Mouse (Mus musculus) adrenal gland, postnatal 10 days (tissue): ENCODE measurements around the gene Tbc1d30. TPM values are rescaled to one million over a fixed set of nuclear protein-coding genes. Genes with fewer than 3 reads are reported as not detected.

Source experiments
- DNase-seq: peaks from one replicate; pipeline ENCODE4 v3.0.0; 2021; ENCODE audit warnings: mixed read lengths
- total RNA-seq, 2 experiments: library from RNA; stranded (reverse); gene quantifications; 2 replicates each; pipeline ENCODE4 v1.2.3; 2021

The Tbc1d30 gene
- total RNA-seq, 2 experiments from 2014 or later = 2.3 to 3.9 TPM

DNA sequence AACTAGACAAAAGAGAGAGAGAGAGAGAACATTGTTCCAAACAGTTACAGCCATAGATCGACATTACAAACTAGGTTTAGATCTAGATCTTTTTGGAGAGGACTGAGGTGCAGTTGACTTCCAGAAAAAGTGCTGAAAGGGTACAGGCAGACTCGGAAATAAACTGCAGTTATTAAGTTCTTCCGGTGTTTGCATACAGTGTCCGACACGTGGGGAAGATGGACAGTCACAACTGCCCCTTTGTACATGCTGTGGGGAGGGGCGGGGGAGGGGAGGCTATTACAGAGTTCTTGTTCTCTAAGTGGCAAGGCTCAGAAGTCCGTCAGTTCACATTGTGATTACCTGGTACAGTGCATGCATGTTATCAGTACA is 86.9 kb downstream of the Tbc1d30 start:
- DNase-seq = no peak

DNA sequence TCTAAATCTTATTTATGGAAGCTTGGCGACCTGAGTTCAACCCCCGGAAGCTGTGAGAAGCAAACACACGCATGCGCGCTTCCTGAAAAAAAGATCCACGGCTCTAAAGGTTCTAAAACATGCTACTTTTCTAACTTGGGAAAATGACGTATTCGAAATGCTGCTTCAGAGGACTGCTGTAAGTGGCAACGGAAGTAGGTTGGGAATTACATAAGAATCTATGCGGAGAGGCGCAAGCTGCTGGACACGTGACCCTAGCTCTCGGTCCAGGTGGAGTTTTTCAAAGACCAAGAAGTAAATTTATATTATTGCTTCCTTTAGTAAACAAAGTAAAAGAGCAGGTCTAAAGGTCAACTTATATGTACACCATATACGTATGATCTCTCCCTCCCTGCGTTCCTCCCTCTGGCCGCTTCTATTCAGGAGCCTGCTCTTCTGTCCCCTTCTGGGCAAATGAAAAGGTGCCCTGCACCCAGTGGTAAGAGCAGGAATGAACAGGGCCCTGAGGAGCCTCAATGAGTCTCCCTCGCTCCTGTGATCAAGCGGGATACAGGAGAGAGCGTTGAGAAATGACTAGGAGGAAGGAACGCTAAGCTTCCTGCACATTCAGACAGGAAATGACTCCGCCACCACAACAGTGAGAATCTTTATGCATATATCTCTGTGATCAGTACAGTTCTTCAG is 87.4 kb downstream of the Tbc1d30 start:
- no peak for DNase-seq

DNA sequence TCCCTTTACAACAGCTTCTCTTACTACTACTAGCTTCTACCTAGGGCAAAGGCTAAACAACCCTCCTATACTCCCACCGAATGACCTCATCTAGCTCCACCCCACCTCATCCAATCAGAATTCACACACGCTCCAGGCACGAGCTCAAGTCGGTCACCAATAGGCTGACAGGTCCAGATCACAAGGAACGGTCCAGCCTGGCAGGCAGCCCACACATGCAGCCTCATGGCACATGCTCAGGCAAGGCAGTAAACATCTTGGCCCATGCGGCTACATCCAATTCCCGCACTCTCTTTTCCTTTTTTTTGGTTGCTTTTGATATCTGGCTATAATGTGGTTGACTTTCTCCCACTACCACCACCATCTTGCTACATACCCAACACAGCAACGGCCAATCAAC is 88.9 kb downstream of the Tbc1d30 start:
- DNase-seq = no peak

DNA sequence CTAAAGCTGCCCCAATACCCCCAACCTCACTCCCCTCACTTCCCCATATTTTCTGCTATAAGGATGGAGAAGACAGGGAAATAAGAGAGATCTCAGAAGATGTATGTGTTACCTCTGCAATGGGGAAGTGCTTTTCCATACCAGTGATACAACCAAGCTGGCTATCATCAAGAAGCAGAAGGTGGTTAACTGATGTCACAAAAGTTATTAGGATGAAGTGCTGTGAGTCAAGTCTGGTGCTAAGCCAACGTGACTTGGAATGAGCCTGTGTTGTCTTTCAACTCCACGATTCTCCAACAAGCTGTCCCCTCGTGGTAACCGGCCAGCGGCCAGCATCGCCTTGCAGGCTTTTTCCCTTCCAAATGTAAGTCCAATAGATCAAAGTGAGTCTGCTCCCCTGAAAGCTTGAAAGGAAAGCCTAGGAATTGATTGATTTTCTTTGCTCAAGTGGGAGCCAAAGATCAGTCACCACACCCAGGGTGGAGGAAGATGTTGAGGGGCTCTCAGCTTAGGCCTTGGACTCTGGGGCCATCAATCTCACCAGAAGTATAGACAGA is 90.0 kb downstream of the Tbc1d30 start:
- DNase-seq = no peak

DNA sequence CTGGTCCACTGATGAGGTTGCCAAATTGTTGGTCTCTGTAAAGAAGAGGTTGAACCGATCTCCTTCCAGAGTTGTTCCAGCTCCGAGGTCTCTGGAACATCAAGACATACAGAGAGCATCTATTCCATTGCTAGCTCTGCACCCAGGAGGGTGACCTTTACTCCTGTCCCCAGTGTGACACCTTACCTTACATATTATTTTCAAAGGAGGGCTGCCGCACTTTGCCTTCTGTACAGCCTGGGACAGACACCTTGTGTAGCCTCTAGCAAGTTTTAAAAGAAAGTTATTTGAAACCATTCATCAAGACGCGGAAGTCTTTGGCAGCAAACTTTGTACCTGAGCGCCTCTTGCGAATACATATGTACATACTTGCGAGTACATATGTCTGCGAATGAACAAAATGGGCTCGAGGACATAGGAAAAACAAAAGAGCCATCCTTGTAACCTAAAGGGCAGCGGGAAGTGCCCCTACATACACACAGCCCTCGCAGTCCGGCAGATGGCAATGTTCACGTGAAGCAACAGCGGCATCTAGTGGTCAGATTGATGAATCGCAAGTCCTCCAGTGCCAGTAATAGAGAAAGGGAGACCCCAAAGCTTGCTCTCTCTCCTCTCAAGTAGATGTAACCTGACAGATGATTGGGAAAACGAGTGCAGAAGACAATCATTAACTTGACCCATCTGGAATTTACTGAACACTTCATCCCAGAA is 94.8 kb downstream of the Tbc1d30 start:
- peak; percentile 71 for DNase-seq

DNA sequence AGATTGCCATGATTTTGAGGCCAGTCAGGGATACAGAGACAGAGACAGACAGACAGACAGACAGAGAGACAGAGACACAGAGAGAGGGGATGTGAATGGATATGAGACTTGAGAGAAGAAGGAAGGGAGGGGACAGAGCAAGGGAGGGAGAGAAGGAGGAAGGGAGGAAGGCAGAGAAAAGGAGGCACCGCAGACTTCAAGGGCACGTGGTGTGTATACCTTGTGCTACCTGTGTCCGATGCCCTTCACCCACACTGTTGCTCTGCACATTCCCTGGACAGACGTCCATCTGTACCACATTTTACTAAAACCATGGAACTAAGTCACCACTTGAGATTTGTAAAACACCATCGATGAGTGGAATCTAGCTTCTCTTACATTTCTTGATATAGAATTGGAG is 95.6 kb downstream of the Tbc1d30 start:
- DNase-seq = no peak

DNA sequence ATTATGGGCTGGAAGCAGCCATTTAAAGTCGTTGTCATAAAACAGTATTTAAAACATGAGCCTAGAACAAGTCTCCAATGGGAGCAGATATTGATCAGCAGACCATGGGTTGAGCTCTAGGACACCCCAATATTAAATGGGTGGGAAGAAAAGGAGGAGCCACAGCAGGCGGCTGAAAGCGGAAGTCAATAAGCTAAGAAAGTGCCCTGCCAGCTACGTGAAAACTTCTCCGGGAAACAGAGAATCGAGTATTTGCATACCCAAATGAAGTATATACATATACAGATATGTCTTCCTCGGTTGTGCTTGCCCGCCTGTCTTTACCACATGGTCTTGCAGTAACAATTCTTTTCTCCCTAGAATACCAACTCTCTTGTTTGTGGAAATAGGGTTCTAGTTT is 96.7 kb downstream of the Tbc1d30 start:
- DNase-seq = no peak

DNA sequence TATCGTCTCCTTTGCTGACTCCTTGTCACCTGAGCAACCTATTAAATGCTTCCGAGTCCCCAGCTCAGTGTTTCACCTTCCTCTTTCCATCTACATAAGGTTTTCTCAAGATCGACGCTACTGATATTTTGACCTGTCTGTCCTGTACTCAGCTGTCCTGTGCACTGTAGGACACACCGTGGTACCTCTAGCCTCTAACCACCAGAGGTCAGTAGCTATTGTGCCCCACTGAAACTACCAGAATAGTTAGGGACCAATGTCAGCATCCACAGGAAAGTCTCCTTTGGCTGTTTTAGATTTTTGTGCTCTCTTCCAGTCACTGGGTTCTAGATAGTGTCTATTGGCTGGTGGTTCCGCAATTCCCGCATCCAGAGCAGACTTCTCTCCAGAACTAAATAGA is 98.3 kb downstream of the Tbc1d30 start:
- no peak for DNase-seq

DNA sequence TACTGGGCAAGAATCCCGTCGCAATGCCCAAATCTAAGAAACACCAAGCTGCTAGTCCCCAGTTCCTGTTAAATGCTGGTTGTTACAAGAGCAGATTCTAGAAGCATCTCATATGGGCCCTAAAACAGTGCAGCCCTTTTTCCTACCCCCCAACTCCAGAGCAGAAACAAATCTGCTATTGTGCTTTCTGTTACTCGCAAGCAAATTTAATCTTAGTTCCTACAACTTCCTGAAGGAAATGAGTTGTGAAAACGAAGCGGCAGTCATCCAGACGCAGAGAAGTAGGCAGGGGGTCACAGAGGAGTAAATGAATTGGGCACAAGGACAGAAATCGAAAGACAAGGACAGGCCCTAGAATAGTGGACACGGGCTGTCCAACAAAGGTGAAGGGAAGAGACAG is 99.9 kb downstream of the Tbc1d30 start:
- DNase-seq = no peak

DNA sequence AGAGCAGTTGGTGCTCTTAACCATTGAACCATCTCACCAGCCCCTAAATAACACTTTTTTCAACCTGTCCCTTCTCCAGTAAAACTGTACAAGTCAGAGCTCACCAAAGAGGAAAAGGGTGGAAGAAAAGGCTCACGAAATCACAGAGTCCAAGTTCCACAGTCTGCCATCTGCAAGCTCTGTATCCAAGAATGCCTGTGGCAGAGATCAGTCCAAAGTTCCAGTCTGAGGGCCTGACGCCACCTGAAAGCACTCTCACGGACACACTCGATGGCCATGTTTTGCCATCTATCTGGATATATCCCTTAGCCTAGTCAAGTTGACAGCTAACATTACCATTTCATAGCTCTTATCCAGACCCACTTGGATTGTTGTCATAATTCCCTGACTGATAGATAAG is 101.3 kb downstream of the Tbc1d30 start:
- no peak for DNase-seq

DNA sequence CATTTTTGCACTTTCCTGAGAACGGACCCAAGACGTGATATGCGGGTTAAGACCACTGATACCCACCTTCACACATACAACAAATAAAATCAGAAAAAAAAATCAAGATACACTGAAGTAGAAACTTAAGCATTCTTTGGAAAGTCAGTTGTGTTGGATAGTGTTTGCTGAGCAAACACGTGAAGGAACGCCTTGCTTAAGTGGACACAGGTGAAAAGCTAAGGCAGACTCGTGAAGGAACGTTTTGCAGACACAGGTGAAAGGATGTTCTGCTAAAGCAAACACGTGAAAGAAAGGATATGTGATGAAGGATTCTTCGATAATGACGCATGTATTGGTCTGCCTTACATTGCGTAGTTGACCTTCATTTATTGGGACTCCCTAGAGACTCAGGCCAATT is 103.5 kb downstream of the Tbc1d30 start:
- DNase-seq = no peak

DNA sequence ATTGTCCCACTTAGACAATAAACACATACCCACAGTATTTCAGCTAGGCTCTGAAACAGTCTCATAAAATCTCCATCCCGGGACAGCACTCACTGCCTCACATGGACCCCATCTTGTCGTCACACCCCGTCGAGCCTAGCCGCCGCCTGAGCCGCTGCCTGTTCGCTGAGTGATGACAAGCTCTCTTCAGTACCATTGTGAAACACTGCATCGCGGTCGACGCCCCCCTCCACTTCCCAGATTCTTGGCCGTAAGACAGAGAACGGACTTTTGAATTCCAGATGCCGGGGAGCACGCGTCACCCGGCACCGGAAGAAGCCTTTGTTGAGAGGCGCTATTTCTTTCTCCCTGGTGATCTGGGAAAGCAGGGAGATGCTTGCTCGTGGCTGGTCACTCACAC is 104.1 kb downstream of the Tbc1d30 start:
- no peak for DNase-seq

DNA sequence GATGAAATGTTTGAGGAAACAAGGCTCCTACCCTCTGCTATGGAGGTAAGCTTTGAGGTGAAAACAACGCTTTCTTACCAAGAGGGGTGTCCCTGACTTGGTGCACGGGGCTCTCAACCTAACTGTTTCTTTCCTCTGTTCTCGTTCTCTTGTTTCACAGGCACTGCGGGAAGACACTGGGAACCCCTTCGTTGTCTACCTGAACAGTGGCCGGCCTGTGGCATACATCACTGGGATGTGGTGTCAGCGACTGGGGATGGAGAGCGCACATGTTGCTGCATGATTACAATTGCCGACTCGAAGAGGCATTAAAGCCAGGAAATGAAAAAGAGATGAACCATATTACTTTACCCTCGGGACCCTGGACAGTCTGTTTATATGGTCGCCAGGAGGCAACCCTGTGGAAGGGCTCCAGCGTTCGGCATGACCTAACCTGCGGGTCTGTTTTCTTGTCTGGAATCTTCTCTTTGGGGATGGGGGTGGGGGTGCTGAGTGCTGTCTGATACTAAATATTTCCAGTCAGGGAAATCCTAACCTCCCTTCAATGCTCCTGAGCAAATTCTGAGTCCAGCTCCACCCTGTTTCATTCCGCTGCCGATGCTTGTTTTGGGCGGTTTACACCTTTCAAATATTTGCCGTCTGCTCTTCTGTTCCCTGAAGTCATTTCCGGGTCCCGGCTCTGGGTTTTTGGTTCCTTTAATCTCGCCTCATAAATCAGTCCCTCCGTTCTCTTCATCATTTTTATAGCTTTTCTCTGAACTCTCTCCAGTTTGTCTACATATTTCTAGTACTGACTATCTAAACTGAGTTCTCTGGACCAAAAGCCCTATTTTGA is 107.5 kb downstream of the Tbc1d30 start:
- DNase-seq = no peak

DNA sequence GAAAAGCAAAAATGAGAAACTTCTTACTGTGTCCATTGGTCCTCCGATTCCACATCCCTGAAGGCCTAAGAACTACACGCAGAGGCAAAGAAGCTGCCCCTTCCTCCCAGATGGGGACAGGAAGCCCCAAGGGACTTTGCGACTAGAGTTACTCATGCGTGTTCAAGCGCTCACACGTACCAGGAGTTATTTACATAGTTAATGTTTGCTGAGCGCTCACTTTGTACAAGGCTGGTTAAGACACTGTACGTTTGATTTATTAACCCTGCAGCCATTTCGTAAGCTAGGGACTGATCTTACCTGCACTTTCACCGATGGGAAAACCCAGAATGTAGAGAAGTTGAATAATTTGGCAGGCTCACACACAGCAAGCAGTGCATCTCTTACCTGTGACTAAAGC is 108.5 kb downstream of the Tbc1d30 start:
- DNase-seq = no peak

DNA sequence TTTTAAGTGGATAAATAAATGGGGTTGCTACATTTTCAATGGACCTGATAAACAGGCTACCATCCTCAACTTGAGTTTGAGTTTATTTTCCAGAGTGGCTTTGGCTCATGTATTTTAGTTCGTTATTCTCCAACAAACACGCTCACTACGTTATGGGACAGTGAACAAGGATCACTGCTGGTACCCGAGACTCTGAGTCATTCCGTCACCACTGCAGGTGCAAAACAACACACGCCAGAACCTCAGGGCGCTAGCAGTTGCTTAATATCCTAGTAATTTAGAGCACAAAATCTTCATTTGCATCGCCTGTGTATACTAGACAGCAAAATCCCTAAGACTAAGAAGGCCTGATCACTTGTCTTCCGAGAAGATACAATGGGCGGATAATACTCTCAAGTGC is 112.0 kb downstream of the Tbc1d30 start:
- no peak for DNase-seq

DNA sequence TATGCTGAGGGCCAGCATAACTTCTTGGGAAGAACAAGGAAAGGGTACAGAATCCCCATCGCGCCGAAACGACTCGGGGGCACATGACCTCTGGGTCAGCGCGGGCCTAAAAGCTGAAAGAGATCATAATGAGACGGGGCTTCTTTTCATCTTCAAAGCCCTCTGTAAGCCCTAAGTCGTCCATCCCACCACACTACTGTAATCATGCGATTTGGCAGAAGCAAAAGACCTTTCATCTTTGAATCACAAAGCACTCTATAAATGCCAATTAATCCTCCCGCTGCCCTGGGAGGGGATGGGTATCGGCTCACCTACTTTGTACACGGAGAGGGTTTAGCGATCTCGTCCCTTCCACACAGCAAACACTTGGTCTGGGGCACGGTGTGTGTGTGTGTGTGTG is 112.5 kb downstream of the Tbc1d30 start:
- no peak for DNase-seq

DNA sequence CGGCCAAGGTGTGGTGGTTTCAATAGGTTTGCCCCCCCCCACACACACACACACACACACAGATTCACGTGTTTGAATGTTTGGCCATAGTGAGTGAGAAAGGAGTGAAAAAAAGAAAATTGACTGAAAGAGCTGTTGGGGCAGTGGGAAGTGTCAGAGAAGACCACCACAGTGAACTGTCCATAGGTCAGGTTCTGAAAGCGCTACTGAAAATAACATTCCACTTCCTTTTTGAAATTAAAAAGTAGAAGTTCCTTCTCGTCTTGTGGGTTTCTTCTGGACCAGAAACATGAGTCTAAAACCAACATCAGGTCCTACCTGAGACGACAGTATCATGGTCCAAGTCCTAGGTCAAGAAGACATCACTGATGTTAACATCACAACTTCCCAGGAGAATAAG is 113.7 kb downstream of the Tbc1d30 start:
- no peak for DNase-seq

DNA sequence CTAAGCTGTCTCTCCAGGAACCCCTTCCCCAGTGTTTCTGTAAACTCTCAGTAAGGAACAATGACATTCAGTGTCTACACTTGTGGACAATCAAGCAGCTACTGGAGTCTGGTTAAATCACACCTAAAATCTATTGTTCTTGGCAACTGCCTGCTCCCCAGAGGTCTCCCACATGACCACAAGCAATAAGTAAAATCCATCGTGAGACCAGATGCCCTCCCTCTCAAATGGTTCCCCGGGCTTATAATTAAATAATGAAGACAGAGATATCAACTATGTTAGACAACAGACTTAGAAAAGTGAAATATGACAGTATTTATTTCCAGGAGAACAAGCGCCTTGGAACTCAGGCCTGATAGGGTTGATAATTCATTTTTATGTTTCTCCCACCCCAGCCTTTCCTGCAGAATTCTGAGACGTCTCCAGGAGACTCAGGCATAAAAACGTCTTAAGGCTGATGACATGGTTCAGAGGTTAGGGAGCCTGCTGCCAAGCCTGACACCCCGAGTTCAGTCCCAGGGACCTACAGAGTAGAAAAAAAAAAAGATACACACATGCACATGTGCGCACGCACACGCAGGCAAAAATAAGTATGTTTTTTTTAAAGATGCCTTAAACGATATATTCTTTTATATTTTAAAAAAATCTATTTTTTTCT is 115.8 kb downstream of the Tbc1d30 start:
- no peak for DNase-seq

DNA sequence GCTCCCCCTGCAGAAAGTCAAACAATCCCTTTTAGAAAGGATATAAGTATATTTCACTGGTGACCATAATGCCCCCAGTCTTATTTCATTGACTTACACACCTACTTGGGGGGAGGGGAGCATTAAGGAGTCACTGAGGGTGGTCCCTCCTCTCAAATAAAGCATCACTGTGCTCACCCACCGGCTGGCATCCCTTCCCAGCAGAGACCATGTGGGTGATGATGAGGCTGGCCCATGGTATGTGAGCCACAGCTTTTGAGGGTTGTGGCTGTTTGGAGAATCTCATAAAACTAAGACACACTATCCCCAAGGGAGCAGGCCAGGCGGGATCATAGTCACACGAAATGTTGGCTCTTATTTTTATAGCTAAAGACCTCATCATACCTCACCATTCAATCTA is 116.6 kb downstream of the Tbc1d30 start:
- no peak for DNase-seq

DNA sequence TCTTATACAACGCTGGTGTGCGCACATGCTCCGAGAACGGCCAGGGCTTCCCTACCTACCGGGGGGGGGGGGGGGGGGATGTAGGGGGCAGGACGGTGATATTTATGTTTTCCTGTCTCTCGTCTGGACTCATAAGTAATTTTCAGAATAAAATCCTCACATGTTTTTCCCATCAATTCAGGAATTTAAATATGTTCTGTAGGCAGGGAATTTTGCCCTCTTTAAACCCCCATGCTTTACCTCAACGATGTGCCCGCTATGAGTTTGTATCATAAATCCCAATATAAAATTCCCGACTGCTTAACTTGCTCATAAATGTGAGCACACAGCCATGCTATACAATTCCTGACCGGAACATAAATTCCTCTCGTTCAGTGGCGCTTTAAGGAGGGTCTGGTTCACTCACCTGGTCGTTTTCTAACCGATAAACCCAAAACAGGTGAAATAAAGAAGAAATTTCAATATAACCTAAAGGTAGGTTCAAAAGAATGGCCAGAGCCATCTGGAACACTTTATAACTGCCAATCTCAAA is 122.6 kb downstream of the Tbc1d30 start:
- no peak for DNase-seq

DNA sequence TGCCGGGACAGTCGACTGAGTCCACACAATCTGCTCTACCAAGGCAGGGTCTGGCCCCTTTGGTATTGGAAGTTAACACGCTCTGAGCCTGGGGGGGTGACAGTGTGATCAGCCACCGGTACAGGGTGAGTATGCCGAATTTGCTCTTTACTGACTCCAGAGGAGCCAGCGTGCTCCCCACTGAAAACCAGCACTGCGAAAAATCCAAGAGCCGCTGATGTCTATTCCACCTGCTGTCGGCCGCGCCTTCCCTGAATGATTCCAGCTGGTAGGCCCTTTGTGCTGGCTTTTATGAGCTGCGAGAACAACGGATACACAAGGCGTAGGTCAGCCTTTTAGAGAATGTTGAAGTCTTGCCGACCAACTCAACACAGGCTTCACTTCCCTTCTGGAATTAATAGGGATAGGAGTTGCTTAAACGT is 123.1 kb downstream of the Tbc1d30 start:
- no peak for DNase-seq

DNA sequence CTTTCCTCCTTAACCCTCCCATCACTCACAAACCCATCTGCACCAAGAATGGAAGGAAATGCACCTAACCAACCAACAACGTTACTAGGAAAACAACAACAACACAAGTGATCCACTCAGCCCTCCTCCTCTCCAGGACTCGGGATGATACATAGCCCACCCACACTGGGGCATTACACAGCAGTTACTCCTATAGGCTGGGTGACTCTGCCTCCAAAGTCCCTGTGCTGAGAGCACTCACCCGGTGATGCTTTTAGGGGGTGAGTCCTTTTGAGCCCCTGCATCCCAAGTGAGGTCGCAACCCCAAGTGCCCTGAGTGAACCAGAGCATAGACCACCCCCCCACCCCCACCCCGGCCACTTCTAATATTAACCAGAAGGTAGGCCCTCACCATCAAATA is 123.7 kb downstream of the Tbc1d30 start:
- no peak for DNase-seq
